Mouse (Mus musculus) ZHBTc4 (cell line): ENCODE results near the gene Suclg2.

ENCODE experiments used
- DNase-seq: peaks from one replicate; pipeline ENCODE4 v3.0.0-alpha.2; 2011; ENCODE audit warnings: low read depth, low spot score

Suclg2 gene

GRCm38 (mm10) chr6:95621821-95622220, 96.8 kb downstream of the Suclg2 start:
- no peak for DNase-seq

GRCm38 (mm10) chr6:95620804-95621203, 97.8 kb downstream of the Suclg2 start:
- no peak for DNase-seq

GRCm38 (mm10) chr6:95619817-95620216, 98.8 kb downstream of the Suclg2 start:
- DNase-seq = no peak

- no peak for DNase-seq
Measured at GRCm38 (mm10) chr6:95618434-95618833, 100.2 kb downstream of the Suclg2 start.

- DNase-seq = no peak
Measured at GRCm38 (mm10) chr6:95613228-95613627, 105.4 kb downstream of the Suclg2 start.

GRCm38 (mm10) chr6:95612412-95613022, 106.1 kb downstream of the Suclg2 start:
- no peak for DNase-seq

- DNase-seq = no peak
Measured at GRCm38 (mm10) chr6:95611059-95611458, 107.5 kb downstream of the Suclg2 start.

GRCm38 (mm10) chr6:95608123-95608522, 110.5 kb downstream of the Suclg2 start:
- DNase-seq = no peak

GRCm38 (mm10) chr6:95600731-95601130, 117.9 kb downstream of the Suclg2 start:
- peak; percentile 8 for DNase-seq

GRCm38 (mm10) chr6:95596766-95597750, 121.5 kb downstream of the Suclg2 start:
- no peak for DNase-seq

GRCm38 (mm10) chr6:95595852-95596251, 122.7 kb downstream of the Suclg2 start:
- no peak for DNase-seq

- DNase-seq = no peak
Measured at GRCm38 (mm10) chr6:95594239-95594638, 124.4 kb downstream of the Suclg2 start.

GRCm38 (mm10) chr6:95592396-95592795, 126.2 kb downstream of the Suclg2 start:
- no peak for DNase-seq

GRCm38 (mm10) chr6:95590463-95590862, 128.1 kb downstream of the Suclg2 start:
- no peak for DNase-seq

GRCm38 (mm10) chr6:95587108-95587796, 131.3 kb downstream of the Suclg2 start:
- no peak for DNase-seq

GRCm38 (mm10) chr6:95581893-95582292, 136.7 kb downstream of the Suclg2 start:
- DNase-seq = no peak

- no peak for DNase-seq
Measured at GRCm38 (mm10) chr6:95579792-95580191, 138.8 kb downstream of the Suclg2 start.

- no peak for DNase-seq
Measured at GRCm38 (mm10) chr6:95575531-95575930, 143.1 kb downstream of the Suclg2 start.

GRCm38 (mm10) chr6:95574867-95575266, 143.7 kb downstream of the Suclg2 start:
- DNase-seq = peak; percentile 12

- no peak for DNase-seq
Measured at GRCm38 (mm10) chr6:95574389-95574788, 144.2 kb downstream of the Suclg2 start.

GRCm38 (mm10) chr6:95573035-95573759, 145.4 kb downstream of the Suclg2 start:
- no peak for DNase-seq
